Mouse (Mus musculus): ENCODE data around the gene Vsir.

DNA sequence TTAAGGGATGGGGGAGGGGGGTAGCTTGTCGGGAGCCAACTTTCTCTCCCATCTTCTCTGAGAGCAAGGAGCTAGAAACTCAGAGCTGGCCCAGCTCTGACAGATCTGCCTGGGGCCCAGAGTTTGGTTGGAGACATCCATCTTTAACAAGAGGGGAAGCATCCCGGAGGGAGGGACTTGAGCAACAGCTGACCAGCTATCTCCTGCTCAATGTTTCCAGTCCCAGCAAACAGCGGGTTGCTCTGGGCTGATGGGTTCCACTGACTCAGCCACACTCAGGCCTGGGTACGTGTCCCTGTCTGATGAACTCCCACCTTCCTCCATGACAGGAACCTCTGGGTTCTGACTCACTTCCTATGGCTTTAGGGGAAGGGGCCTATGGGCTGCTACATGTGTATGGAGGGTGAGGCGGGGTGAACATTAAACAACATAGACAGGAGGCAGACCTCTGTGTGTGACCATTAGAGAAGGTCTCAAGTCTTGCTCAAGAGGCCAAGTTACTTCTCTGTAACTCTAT, 44.3 kb downstream of the Vsir start:
- TF ChIP-seq POLR2A (IDR thresholded peaks at IDR 0.05; ENCODE audit: insufficient read depth, low read depth, low read length) (no peak), CTCF (IDR thresholded peaks at IDR 0.05) (no peak)
